Mouse (Mus musculus): ENCODE measurements around the gene Tent4a.
"Not testable (repeated sequence)": the region's sequence is repeated elsewhere in the genome, so short reads cannot be mapped to it uniquely, and the experiment has no call there.

Tent4a gene

GRCm38 (mm10) chr13:69534334-69534653 is at the start of gene Tent4a:
Tent4a (minus strand) TSS chr13:69534617.
- no peak for DNase-seq

GRCm38 (mm10) chr13:69583591-69583990 is 49.2 kb upstream of the Tent4a start:
- DNase-seq: no peak

- DNase-seq: no peak
Measured at GRCm38 (mm10) chr13:69582411-69582810, 48.0 kb upstream of the Tent4a start.

- no peak for DNase-seq
Measured at GRCm38 (mm10) chr13:69577181-69577834, 42.9 kb upstream of the Tent4a start.

- no peak for DNase-seq
Measured at GRCm38 (mm10) chr13:69576676-69577075, 42.3 kb upstream of the Tent4a start.

GRCm38 (mm10) chr13:69572594-69572993 is 38.2 kb upstream of the Tent4a start:
- no peak for DNase-seq

- DNase-seq: no peak
Measured at GRCm38 (mm10) chr13:69569201-69569600, 34.8 kb upstream of the Tent4a start.

- not testable (repeated sequence) for DNase-seq
Measured at GRCm38 (mm10) chr13:69565401-69565800, 31.0 kb upstream of the Tent4a start.

- no peak for DNase-seq
Measured at GRCm38 (mm10) chr13:69564573-69564972, 30.2 kb upstream of the Tent4a start.

GRCm38 (mm10) chr13:69563905-69564304 is 29.5 kb upstream of the Tent4a start:
- no peak for DNase-seq

- DNase-seq: no peak
Measured at GRCm38 (mm10) chr13:69562654-69563574, 28.5 kb upstream of the Tent4a start.

- no peak for DNase-seq
Measured at GRCm38 (mm10) chr13:69562004-69562403, 27.6 kb upstream of the Tent4a start.

- peak; percentile 85 for DNase-seq
Measured at GRCm38 (mm10) chr13:69559291-69559961, 25.0 kb upstream of the Tent4a start.

GRCm38 (mm10) chr13:69558098-69558660 is 23.8 kb upstream of the Tent4a start:
- DNase-seq: no peak

GRCm38 (mm10) chr13:69556728-69557127 is 22.3 kb upstream of the Tent4a start:
- DNase-seq: no peak

GRCm38 (mm10) chr13:69555957-69556482 is 21.6 kb upstream of the Tent4a start:
- no peak for DNase-seq

- no peak for DNase-seq
Measured at GRCm38 (mm10) chr13:69555045-69555444, 20.6 kb upstream of the Tent4a start.

- no peak for DNase-seq
Measured at GRCm38 (mm10) chr13:69554255-69554654, 19.8 kb upstream of the Tent4a start.

GRCm38 (mm10) chr13:69553024-69553423 is 18.6 kb upstream of the Tent4a start:
- peak; percentile 61 for DNase-seq

- DNase-seq: no peak
Measured at GRCm38 (mm10) chr13:69550831-69551230, 16.4 kb upstream of the Tent4a start.

GRCm38 (mm10) chr13:69549980-69550379 is 15.6 kb upstream of the Tent4a start:
- DNase-seq: no peak

- no peak for DNase-seq
Measured at GRCm38 (mm10) chr13:69547488-69548180, 13.2 kb upstream of the Tent4a start.
